Mouse (Mus musculus) C2C12 (cell line): ENCODE data around the gene Camk2d. TPM values are rescaled to one million over a fixed set of nuclear protein-coding genes. Genes with fewer than 3 reads are reported as not detected.

Source experiments
- H3K27me3 ChIP-seq: one replicate; pipeline ENCODE4 v1.6.1; 2011; ENCODE audit not compliant: control insufficient read depth, insufficient read depth, insufficient read length
- H3K36me3 ChIP-seq: one replicate; pipeline ENCODE4 v1.6.1; 2011; ENCODE audit not compliant: control insufficient read depth, insufficient read depth
- H3K4me3 ChIP-seq: one replicate; pipeline ENCODE4 v1.5.1; 2011; ENCODE audit warnings: mild to moderate bottlenecking, control low read depth; ENCODE audit not compliant: poor library complexity, insufficient read depth, severe bottlenecking
- H3K79me2 ChIP-seq: one replicate; pipeline ENCODE4 v1.6.1; 2011; ENCODE audit not compliant: control insufficient read depth, insufficient read depth
- H3K79me3 ChIP-seq: one replicate; pipeline ENCODE4 v1.6.1; 2011; ENCODE audit warnings: low read depth, control low read depth
- H3ac ChIP-seq: one replicate; pipeline ENCODE3; 2011; ENCODE audit warnings: low read depth; ENCODE audit not compliant: control insufficient read depth, insufficient read length
- CEBPB ChIP-seq: IDR thresholded peaks from one replicate; pipeline ENCODE4 v1.6.1; 2011; ENCODE audit warnings: low read depth, mild to moderate bottlenecking, control low read depth, moderate library complexity
- CTCF ChIP-seq: IDR thresholded peaks from one replicate; pipeline ENCODE4 v1.5.1; 2011; ENCODE audit not compliant: control insufficient read depth, insufficient read depth, insufficient read length
- FOSL1 ChIP-seq: IDR thresholded peaks from one replicate; pipeline ENCODE4 v1.8.0; 2011; ENCODE audit warnings: mild to moderate bottlenecking, low read length; ENCODE audit not compliant: poor library complexity, insufficient read depth, severe bottlenecking
- MAX ChIP-seq: IDR thresholded peaks from one replicate; pipeline ENCODE4 v1.6.1; 2011; ENCODE audit warnings: mild to moderate bottlenecking, control low read depth
- MYOD1 ChIP-seq: IDR thresholded peaks from one replicate; pipeline ENCODE4 v1.6.1; 2011; ENCODE audit warnings: low read depth; ENCODE audit not compliant: control insufficient read depth, insufficient read length
- MYOG ChIP-seq: IDR thresholded peaks from one replicate; pipeline ENCODE4 v1.6.1; 2011; ENCODE audit not compliant: control insufficient read depth, insufficient read length; ENCODE audit errors: extremely low read depth
- USF1 ChIP-seq: IDR thresholded peaks from one replicate; pipeline ENCODE4 v1.6.1; 2011; ENCODE audit warnings: low read depth, mild to moderate bottlenecking, control low read depth, moderate library complexity
- polyA plus RNA-seq: library from polyadenylated mRNA; unstranded; fragments of >200 nt; fragmentation: generic; extraction: Trizol; gene quantifications from one replicate; pipeline ENCODE4 v1.2.1, GENCODE M21; 2012; ENCODE audit warnings: missing spikeins

The Camk2d gene
- polyA plus RNA-seq, 1 experiment: 23.5 TPM

DNA sequence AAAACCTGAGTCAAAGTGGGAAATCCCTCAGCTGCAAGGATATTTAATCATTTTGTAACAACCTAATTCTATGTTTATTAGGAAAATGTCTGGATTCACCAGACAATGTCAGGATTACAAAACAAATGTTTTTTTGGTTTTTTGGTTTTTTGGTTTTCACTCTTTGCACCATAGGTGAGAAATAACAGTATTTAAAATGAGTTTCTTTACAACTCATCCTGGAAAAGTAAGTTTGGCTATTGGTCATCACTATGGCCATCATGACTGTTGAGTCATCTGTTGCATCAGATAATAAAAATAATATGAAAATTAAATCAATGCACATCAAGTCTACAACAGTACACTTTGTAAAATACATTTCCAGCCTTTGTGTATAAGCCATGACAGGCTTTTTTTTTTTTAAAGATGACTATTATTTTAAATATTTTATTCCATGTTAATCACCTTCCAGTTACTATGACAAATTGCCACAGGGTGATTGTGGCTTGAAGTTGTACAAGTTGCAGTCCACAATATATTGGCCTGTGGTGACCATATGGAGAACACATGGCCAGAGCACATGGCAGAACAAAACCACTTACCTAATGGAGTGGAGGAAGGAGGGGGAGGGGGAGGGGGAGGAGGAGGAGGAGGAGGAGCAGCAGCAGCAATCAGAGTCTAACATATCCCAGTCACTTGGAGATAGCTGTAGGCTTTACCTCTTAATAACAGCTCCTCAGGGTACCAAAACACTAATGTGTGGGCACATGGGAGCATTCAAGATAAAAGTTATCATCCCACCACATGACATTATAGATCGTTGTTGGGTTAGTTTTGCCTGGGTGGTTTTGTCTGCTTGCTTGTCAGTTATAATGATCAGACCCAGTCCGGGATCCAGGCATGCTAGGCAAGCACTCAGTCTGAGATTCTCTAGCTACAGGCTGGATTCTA lies 197.2 kb downstream of the Camk2d start:
- Histone ChIP-seq H3K79me2 (no peaks in the 10 kb centered on the region), H3K4me3 (no peak overlapping the region)
- peak; percentile 93 for TF ChIP-seq MAX
- no peak for TF ChIP-seq MYOG
- no peak for TF ChIP-seq FOSL1
- TF ChIP-seq CTCF: no peak
- TF ChIP-seq CEBPB: no peak
- no peak for TF ChIP-seq USF1

DNA sequence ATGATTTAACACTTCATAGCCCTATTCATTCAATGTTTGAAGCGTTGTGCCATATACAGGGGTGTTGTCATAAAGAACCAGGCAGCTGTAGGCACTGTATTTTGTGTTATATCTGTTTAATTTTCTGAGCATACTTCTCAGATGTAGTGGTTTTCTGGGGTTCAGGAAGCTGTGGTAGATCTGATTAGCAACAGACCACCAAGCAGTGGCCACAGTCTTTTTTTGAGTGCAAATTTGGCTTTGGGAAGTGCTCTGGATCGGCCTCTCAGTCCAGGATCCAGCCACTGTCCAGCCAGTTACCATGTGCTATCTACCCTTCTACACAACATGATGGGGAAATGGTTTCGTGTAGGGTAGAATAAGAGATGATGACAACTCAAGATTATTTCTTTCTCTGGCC lies 199.8 kb downstream of the Camk2d start:
- H3K36me3 ChIP-seq: peaks cover 41% of the 10 kb centered on the region
- H3K4me3 ChIP-seq: no peak overlapping the region
- no peak overlapping the region for H3ac ChIP-seq
- no peaks in the 10 kb centered on the region for H3K79me2 ChIP-seq
- TF ChIP-seq CEBPB: no peak
- no peaks in the 10 kb centered on the region for H3K79me3 ChIP-seq
- H3K27me3 ChIP-seq: no peaks in the 10 kb centered on the region

More for the DNA sequence above, 197.2 kb downstream of the Camk2d start:
- no peak overlapping the region for H3ac ChIP-seq
- no peaks in the 10 kb centered on the region for H3K27me3 ChIP-seq
- H3K36me3 ChIP-seq: peaks cover 37% of the 10 kb centered on the region
- no peaks in the 10 kb centered on the region for H3K79me3 ChIP-seq

GRCm38 (mm10) chr3:126797025-126797424 lies 200.9 kb downstream of the Camk2d start:
- H3ac ChIP-seq: no peak overlapping the region
- no peaks in the 10 kb centered on the region for H3K27me3 ChIP-seq
- H3K79me2 ChIP-seq: no peaks in the 10 kb centered on the region
- H3K36me3 ChIP-seq: peaks cover 49% of the 10 kb centered on the region
- no peak overlapping the region for H3K4me3 ChIP-seq
- H3K79me3 ChIP-seq: no peaks in the 10 kb centered on the region
- TF ChIP-seq MYOG (no peak), FOSL1 (no peak), MAX (no peak)

- Histone ChIP-seq H3K79me3 (no peaks in the 10 kb centered on the region), H3K27me3 (no peaks in the 10 kb centered on the region), H3K36me3 (peaks cover 56% of the 10 kb centered on the region), H3ac (no peak overlapping the region), H3K79me2 (no peaks in the 10 kb centered on the region), H3K4me3 (no peak overlapping the region)
- no peak for TF ChIP-seq MAX
- no peak for TF ChIP-seq MYOD1
- no peak for TF ChIP-seq FOSL1
- no peak for TF ChIP-seq CEBPB
- TF ChIP-seq MYOG: no peak
- TF ChIP-seq CTCF: no peak
- TF ChIP-seq USF1: no peak
These were observed 201.7 kb downstream of the Camk2d start for GRCm38 (mm10) chr3:126797810-126798209.

DNA sequence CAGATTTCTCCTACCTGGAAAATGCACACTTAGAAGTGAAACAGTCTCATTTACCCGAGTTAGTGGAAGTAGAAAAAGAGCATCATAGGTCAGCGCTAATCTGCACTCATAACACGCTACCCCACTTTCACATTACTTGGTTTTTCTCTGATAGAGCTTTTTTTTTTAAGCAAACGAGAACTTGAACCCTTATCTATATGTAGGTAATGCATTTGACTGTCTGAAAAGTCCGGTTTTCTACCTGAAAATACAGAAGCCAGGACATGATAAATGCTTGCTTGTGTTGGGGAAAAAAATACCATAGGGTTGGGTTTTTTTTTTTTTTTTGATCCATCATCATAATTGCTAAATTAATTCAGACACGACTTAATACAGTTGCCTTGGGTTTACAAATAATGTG lies 206.9 kb downstream of the Camk2d start:
- TF ChIP-seq MAX (no peak), CTCF (no peak)
- Histone ChIP-seq H3K79me2 (no peaks in the 10 kb centered on the region), H3K4me3 (no peak overlapping the region), H3K27me3 (no peaks in the 10 kb centered on the region), H3K36me3 (peaks cover 49% of the 10 kb centered on the region), H3K79me3 (no peaks in the 10 kb centered on the region), H3ac (no peak overlapping the region)

- Histone ChIP-seq H3K36me3 (peaks cover 38% of the 10 kb centered on the region), H3K27me3 (no peaks in the 10 kb centered on the region), H3ac (no peak overlapping the region), H3K4me3 (no peak overlapping the region), H3K79me2 (no peaks in the 10 kb centered on the region), H3K79me3 (no peaks in the 10 kb centered on the region)
- TF ChIP-seq CEBPB (no peak), MYOD1 (no peak), USF1 (no peak), FOSL1 (no peak), MAX (no peak), MYOG (no peak), CTCF (no peak)
These were observed 208.9 kb downstream of the Camk2d start for GRCm38 (mm10) chr3:126804968-126805367.
